Mouse (Mus musculus) thymus, postnatal 0 days (tissue): ENCODE results near the gene Fam114a2. TPM values are rescaled to one million over a fixed set of nuclear protein-coding genes. Genes with fewer than 3 reads are reported as not detected.
"Not testable (repeated sequence)": the region's sequence is repeated elsewhere in the genome, so short reads cannot be mapped to it uniquely, and the experiment has no call there.

Experiments used
- DNase-seq: peaks from one replicate; pipeline ENCODE4 v3.0.0-alpha.2; 2015; ENCODE audit warnings: low spot score
- polyA plus RNA-seq: library from polyadenylated mRNA; unstranded; fragments of >200 nt; fragmentation: Nextera tagmentation; extraction: Ambion mirVana; gene quantifications from 2 replicates; pipeline ENCODE4 v1.2.1, GENCODE M21; 2015

Gene Fam114a2
- polyA plus RNA-seq = 62.1 and 64.2 TPM in 2 replicates

DNA sequence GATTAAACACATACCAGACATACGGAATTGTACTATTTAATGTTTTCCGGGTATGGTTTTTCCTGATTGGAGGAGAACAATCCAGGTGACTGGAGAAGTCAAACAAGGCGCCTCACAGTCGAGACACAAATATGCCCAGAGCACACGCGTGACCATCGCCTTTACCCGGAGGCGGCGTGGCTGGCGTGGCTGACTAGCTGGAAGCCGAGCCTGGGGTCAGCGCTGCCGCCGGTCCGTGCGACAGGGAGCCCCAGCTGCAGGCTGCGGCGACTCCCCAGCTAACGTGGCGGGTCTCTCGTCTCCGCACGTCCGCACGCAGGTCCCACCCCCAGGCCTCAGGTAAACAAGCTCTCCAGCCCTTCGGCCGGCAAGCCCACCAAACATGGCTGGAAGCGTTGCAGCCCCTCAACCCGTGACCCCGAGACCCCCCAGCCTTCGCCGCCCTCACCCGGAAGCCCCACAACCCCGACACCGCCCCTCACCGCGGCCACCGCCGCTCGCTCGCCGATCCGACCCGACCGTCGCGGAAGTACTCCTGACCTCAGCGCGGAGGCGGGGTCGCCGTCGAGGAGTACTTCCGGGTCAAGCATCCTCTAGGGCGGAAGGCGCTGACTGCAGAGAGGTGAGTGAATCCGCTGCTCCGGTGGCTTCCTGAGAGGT is at the start of gene Fam114a2, which contains the start of gene Mfap3:
Fam114a2 (minus strand) TSS at position 527 of the 660 bp plus-strand sequence.
Mfap3 (plus strand) TSS at position 574 of the 660 bp plus-strand sequence.
- peak; percentile 91 for DNase-seq

DNA sequence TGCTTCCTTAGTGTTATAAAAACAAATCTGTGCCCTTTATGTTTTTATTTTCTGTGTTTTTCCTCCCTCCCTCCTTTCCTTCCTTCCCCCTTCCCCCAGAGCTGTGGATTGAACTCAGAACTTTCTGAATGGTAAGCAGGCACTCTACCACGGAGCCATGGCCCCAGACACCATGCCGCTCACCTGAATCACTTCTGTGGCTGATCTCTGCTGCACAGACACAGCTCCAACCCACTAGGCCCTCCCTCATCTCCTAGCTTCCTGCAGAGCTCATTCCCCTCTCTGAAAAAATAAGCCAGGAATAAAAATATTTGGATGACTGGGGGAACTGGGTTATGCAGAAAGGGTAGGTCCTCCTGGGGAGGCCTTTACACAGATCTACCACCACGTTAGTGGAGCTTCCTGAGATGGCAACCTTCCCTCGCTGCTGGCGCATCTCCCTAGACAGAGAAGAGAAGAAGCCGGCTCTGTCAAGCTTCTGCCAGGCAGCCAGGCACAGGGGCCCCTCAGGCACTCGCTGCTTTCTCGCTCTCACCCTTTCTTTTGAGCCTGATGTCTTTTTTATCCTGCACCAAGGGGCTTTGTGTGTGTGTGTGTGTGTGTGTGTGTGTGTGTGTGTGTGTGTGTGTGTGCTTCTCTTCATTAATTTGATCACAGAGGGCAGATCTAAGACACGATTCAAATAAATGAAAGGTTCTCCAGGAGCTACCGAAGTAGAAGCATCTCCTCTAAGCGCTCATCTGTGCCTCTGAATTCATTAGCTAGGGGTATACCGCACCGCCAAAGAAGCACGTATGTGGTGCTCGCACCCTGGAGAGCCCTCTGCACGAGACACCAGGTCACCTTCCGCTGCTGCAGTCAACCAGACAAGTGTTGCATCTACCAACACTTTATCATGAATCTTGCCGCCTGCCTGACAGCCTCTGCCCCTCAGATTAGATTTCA is 47.9 kb upstream of the Fam114a2 start:
- no peak for DNase-seq

DNA sequence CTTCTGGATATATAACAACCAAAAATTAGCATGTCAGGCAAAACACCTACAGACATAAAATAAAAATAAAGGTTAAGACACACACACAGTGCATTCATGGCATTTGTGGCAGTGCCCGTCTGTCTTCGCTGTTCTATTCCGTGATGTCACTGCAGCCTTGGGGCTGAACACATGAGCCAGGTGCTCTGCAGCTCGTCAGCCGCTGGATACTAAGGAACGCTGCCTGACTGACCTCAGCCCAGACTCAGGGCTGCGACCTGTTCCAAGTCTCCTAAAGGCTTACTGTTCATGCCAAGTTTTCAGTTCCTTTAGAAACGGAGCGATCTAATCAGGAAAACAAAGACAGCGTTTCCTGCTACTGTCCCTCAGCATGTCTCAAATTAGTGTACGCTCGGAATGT is 46.1 kb upstream of the Fam114a2 start:
- no peak for DNase-seq

DNA sequence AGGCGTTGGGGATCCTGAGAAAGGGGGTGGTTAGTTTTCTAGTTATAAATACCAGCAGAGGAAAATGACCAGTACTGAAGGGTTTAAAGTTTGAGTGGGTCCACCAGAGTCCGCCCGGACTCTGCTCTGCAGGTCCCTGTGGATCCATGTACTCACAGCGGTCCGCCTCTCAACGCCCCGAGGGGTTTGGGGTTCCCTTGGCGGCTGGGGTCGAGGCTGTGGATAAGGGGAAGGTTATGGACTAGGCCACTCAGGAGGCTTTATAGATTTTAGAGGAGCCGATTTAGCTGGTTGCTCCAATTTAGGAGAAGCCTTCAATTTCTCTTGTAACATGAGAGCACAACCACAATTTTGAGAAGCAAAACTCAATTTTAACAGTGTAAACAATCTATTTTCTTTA is 39.5 kb upstream of the Fam114a2 start:
- not testable (repeated sequence) for DNase-seq

DNA sequence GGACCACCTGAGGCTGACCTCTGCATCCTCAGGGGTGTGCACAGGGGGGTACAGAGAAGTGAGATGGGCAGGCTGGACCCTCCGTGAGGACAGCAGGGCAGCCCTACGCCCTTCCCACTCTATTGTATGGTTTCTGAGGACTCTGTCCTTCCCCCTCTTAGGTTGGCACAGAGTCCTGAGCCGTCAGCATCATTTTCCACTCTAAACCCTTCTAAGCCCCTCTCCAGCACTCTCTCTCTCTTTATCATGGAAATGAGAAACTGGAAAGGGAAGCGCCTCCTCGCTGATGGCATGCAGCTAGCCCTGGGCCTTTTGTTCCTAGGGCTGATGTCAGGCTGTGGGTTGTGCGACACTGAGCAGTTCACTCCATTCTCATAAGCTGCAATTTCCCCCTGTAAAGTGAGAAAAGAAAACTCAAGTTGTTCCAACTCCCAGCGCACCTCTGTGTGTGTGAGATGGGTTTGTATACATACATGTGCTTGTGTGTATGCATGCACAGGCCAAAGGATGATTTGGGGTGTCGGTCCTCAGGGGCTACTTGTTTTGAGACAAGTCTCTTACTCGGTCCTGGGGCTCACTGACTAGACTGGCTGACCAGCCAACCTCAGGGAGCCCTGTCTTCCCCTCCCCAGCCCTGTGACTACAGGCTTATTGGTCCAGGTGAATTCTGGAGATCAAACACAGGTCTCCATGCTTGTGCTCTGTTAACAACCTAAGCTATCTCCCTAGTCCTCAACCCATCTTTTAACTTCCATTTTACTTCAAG is 34.8 kb upstream of the Fam114a2 start:
- DNase-seq = no peak

DNA sequence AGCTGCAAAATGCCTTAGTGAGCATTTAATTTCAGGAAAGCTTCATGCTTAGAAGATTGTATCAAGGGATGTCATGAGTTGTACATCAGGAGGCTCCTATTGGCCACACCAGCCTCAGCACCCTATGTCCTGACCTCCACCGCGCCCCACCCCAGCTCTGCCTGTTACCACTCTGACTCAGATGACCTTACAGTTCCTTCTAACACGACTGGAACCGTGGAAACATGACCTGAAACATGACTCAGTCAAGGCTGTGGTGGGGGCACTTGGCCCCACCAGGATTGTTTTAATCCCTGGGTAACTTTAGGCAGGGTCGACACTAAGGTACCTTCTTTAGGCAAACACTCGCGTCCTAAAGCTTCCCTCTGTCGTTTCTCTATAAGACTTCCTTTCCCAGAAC is 32.6 kb upstream of the Fam114a2 start:
- DNase-seq = no peak

DNA sequence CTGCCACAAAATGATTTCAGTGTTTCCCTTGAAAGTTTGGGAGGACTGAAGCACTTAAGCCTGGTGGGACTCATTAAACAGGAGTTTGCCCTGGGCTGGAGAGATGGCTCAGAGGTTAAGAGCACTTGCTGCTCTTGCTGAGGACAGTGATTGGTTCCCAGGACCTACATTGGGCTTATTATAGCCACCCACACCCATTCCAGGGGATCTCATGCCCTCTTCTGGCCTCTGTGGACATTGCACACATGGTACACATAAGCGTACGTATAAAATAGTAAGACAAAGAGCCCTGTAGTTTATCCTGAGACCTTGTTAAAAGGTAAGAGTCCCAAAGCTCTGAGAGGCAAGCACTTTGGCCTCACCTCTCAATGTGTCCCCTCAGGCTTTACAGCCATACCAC is 31.8 kb upstream of the Fam114a2 start:
- DNase-seq = no peak

DNA sequence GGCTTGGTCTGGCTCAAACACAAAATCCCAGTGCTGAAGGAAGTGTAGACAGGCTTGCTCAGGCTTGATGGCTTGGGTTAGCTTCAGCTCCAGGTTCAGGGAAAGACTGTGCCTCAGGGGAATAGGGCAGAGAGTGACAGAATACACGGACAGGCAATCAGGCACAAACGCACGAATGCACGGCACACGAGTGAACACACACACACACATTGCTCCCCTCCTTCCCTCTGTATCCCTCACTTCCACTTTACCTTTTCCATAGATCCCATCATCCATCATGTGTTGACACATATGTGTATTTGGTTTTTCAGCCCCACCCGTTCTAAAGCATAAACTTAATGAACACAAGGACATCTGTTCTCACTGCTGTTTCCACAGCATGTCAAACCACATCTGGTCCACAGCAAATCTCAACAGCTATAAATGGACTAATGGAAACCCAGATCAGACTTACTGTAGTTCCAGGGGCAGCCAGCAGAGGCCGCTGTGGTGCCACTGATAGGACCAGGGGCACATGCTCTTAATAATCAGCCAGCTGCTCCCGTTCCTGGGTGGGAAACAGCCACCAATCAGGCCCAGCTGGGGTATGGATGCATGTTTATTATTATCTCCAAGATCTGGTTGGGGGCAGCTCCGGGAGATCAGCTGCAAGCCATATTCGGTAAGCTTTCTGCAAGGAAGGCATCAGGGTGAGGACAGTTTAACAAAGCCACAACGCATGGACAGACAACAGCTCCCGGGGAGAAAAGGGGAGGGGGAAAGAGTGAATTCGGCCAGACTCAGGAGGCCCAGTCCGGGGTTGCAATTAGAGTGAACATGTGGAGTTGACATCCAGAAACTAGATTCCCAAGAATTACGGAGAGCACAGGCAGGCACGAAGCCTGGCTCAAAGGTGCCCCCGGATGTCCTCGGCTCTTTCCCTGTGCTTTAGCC is 30.5 kb upstream of the Fam114a2 start:
- DNase-seq = peak; percentile 68

DNA sequence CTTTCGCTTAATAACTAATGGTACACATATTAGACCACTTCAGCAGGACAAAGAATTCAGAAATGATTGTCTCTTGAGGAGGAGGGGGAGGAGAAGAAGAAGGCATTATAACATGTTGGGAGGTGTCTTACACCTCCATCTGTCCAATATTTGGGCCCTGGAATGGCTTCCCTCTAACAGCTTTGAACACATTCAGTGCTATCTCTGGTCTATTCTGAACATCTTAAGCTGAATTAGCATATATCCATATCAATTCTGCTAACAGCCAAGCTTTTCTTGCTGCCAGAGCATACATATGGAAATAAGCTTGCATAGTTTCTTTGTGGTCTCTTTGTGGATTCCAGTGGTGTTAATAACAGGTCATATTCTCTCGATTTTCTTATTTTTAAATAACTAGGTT is 22.3 kb upstream of the Fam114a2 start:
- DNase-seq = no peak

DNA sequence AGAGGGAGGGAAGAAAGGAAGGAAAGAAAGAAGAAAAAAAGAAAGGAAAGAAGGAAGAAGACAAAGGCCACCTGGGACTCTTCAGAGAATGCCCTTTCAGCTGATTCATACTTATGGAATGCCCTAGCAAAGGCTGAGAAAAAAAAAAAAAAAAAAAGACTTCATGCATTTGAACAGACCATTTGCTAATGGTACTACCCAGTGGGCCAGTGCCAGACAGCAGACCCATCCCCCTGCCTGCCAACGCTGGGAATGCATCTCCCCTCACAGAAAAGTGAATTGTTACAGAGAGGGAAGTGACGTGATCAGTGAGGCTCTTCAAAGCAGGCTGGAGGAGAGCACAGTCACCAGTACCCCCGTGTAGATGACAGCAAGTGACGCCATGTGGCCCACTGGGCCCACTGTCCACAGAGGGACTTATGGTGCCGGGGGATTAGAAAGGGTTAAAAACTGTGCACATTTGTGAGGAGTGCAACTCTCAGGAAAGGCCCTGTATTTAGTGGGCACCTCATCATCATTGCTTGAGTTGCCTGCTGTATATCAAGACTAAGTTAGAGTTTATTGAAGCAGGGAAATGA is 21.5 kb upstream of the Fam114a2 start:
- DNase-seq = no peak

DNA sequence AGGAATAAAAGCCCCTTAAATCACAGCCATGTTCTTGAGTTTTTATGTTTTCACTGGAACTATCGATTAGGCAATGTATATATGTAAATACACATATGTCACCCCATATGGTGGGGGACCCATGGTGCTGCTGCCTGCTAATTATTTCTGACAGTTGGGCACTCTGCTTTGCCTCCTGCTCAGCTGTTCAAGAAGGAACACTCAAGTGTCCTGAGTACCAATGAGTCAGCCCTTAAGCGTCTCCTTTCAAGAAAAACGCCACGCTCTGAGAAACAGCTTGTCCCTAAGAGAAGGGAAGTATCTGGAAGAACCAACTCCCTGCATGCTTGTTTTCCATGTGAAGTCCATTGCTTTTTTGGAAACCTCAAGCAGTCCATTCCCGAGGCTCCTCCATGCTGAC is 17.5 kb upstream of the Fam114a2 start:
- no peak for DNase-seq

DNA sequence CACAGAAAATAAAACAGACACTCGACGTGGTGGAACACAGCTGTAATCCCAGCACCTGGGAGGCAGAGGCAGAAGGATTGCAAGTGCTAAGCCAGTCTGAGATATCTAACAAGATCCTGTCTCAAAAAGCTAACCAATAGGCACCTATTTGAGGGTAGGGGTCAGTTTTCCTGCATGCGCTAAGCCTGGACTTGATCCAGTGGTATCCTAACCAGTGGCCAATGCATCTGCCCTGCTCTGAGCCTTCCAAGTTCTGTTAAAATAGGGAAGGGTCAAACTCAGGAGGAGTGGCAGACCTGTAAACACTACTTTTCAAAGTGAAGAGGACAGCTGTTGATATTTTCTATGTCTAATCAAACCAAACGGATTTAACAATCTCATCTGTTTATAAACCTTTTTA is 13.9 kb upstream of the Fam114a2 start:
- DNase-seq = no peak

DNA sequence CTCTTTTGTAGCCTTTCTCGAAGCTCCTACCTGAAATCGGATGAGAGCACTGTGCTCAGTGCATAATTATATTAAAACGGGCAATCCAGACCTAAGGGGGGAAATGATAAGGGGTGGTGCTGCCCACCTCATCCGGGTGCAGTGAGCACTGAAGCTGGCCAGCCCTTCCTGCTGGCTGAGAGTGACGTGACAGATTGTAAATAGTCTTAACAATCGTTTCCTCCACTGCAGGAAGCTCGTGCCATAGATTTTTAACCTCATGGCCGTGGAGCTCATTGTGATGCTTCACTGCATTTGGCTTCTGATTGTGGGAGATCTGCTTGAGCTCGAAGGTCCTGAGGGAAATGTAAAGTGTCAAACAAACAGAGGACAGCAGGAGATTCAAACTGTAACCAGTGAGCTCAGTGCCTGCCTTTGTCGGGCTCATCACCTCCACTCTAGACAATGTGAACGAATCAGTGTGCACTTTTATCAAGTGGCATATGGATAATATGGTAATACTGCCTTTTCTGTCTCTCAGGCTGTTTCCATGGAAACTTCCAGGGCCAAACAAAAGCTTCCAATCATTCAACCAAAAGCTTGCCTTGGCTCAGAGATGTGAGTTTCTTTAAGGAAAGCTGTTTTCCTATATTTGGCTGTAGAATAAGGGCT is 13.0 kb upstream of the Fam114a2 start:
- no peak for DNase-seq

DNA sequence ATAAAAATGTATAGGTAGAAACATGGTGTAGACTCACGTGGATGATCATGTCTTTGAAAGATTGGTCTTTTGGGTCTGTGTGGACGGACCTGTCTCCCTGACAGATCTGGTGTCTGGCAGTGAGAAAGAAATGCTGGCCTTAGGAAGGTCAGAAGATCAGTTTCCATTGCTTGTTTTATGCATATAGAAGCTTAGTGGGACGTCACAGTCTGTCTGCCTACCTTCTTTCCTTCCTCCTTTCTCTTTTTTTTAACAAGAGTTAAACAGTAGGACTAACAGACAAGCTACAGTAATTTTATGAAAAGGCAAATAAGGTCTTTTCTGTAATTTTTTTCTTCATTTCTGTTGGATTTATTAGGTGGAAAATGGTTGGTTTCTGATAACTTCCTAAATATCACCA is 10.7 kb upstream of the Fam114a2 start:
- DNase-seq = no peak

DNA sequence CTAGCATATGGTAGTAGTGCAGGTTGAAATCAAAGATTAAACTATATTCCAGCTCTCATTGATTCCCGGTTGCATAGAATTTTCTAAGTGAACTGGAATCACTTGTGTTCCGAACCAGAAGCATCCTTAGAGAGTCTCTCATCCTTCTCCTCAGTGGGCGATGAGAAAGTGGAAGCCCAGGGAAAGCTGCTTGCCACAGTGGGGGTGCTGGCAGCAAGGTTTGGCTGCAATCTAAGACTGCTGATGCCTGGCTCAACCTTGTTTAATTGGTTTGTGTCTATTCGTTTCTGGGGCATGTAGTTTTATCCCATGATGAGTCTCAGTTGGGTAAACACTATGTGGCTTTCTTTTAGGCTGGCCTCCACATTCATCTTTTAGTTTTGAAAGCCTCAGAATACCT is 9.1 kb upstream of the Fam114a2 start:
- no peak for DNase-seq

DNA sequence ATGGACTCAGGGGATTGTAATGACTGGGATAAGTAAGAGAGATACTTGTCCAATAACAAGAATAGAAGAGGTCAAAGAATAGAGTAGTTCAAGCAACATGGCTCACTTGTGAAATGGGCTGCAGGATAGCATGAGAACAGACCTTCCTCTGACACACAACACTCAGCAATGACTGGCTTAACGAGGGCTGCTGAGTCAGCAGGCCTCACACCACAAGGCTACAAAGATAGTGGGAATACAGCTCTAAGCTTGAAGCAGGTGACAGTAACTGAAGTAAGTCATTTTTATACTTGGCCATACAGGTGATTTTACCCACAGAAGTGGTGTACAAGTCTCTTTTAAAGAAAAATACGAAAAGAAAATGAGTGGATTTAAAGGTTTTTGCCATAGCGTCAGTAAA is 7.5 kb upstream of the Fam114a2 start:
- no peak for DNase-seq

DNA sequence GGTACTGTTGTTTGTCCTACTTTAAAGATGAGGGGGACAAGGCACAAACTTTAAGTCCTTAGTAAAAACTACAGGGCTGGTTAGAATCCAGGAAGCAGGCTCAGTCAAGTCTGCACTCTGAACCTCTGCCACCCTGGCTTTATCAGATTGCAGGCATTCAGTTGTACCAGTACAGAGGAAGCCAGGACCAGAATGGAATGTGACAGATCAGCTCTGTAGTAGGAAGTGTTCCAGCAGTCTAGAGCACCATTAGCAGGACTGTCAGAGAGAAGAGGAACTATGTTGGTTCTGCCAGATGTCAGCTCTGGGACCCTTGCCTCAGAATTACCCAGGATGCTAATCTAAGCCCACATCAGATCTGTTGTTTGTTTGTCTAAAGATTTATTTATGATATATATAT is 6.2 kb upstream of the Fam114a2 start:
- no peak for DNase-seq

DNA sequence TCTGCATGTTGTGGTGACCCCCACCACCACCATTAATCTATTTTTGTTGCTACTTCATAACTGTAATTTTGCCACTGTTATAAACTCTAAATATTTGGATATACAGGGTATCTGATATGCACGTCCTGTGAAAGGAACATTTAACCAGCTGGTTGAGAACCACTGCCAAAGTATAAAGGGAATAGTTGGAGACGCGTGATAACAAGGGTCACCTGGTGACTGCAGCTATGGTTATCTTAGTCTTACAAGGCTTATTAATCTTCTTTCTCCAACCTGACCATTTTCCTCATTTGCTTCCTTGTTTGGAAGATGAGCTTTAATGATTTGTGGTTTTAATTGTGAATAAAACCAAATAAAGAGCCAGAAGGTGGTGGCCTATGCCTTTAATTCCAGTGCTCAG is 5.0 kb upstream of the Fam114a2 start:
- no peak for DNase-seq

DNA sequence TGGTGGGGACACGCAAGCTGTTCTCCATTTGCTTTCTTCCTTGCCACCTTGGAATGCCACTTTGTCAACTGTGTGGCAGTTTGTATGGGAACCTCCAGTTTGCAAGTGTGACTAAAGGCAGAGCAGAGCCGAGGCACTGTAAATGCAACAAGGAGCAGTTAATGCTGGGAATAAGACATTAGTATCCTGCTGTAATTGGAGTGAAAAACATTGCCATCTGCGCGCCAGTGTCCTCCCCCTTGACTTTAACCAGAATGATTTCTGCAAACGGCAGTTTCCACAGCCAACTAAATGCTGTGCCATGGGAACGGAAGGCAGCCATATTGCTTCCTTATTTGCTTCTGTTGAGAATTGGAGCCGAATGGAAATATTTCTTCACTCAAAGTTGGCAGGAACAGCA is 3.6 kb upstream of the Fam114a2 start:
- DNase-seq = no peak

DNA sequence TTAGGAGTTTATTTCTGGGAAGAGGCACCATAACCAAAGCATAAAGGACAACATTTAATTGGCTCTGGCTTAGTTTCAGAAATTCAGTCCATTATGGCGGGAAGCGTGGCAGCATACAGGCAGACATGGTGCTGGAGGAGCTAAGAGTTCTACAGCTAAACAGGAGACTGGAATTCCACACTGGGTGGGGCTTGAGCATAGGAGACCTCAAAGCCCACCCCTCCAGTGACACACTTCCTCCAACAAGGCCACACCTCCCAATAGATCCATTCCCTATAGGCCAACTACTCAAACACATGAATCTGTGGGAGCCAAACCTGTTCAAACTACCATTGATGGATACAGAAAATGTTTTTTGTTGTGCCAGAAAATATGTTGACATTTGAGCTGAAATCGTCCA is 2.8 kb upstream of the Fam114a2 start:
- no peak for DNase-seq
